Mouse (Mus musculus): ENCODE data around the gene G6pc.
"Not testable (repeated sequence)": the region's sequence is repeated elsewhere in the genome, so short reads cannot be mapped to it uniquely, and the experiment has no call there.

The G6pc gene

GRCm38 (mm10) chr11:101355916-101356315 lies 11.4 kb upstream of the G6pc start:
- DNase-seq (ENCODE audit: low spot score in 2 of 2) = no peak

GRCm38 (mm10) chr11:101357505-101358182 lies 9.7 kb upstream of the G6pc start:
- DNase-seq (ENCODE audit: low spot score in 2 of 2) = no peak

- no peak for DNase-seq (ENCODE audit: low spot score in 2 of 2)
Measured at GRCm38 (mm10) chr11:101359776-101360175, 7.6 kb upstream of the G6pc start.

DNA sequence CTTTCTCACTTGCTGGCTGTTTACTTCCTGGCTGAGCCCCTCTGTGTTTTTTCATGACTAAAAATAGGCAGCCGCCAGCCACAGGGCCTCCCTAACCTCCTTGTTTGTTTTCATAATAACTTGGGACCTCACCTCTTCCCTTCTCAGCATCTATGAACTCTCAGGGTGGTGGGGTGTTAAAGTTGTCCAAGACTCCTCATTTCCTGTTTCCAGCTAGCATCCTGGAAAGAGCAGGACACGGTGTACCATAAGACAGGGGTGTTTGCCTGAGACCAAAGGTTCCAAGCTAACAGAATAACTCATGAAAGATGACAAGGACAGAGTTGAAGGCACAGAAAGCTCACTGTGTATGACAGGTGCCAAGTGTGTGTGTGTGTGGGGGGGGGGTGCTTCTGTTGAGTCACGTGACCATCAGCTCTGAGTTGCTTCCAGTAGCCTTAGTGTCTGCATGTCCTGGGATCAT lies 6.7 kb upstream of the G6pc start:
- DNase-seq (ENCODE audit: low spot score in 2 of 2) = no peak

DNA sequence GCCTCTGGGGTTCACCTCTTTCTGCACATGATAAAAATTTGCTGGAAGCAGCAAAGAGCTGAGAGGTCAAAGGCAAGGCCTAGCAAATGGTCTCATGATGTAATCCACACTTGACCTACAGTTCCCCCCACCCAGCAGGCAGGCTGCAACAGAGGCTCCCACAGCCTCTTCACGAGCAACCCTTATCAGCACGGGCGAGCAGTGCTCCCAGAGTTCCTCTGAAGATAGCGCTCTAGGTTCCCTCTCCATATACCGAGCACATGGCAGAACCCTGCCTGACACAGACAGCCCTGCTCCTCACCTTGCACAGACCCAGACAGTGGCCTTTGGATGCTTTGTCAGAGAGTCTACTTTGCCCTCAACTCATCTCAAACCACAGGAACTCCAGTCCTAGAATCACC lies 2.8 kb upstream of the G6pc start:
- DNase-seq (ENCODE audit: low spot score in 2 of 2) = no peak

- DNase-seq (ENCODE audit: low spot score in 2 of 2) = no peak
Measured at GRCm38 (mm10) chr11:101370141-101370540, 2.8 kb downstream of the G6pc start.

DNA sequence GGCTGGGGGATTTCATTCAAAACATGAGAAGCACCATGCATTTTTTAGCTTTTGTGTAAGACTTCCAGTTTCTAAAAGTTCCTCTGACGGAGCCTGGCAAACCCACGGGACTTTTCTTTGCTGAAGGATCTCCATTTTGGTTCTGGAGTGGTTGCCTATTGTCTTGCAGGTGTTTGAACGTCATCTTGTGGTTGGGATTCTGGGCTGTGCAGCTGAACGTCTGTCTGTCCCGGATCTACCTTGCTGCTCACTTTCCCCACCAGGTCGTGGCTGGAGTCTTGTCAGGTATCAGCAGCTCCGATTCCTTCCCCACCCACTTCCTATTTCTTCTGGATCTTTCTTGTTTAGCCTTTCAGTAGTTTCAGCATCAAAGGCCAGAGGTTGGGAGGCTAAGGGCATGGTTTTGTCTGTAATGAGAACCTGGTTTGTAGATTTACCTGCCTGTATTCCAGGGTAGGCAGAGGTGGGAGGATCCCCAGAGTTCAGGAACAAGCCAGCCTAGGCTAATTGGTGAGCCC lies 7.1 kb downstream of the G6pc start:
- DNase-seq (ENCODE audit: low spot score in 2 of 2) = no peak

GRCm38 (mm10) chr11:101378196-101378595 lies 10.8 kb downstream of the G6pc start:
- not testable (repeated sequence) for DNase-seq (ENCODE audit: low spot score in 2 of 2)

DNA sequence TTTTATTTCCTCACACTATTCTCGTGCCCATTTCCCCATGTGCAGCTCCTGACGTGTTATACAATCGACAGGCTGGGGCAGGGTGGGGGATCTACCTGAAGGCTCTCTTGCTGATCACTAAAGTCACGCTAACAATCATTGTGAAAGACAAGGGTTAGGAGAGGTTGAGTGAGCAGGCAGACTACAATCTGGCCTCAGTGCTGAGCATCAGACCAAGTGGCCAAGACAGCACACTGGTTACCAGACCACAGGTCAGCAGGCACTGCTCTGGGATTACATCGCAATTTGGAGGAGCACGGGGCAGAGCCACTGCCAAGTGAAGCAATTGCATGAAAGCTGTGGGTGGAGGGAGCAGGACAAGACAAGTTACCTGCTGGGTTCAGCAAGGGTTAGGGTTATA lies 11.6 kb downstream of the G6pc start:
- no peak for DNase-seq (ENCODE audit: low spot score in 2 of 2)

DNA sequence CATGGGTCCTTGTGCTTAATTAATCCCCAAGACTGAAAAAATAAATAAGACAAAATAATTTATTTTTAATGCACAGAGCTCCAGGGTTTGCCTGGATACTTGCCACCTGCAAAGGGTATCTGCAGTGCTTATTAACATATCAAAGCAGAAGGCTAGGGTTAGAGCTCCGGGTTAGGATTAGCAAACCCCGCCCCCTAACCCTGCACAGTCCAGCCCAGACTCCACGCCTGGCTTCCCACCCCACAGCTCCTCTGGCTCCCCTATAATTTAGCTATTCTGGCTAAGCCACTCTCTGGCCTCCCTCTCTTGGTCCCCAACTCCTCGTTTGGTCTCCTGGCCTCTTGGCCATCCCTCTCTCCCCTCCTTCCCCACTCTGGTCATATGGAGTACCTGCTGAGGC lies 14.5 kb downstream of the G6pc start:
- DNase-seq (ENCODE audit: low spot score in 2 of 2) = no peak

- DNase-seq (ENCODE audit: low spot score in 2 of 2) = peak; percentile 17 to 72
Measured at GRCm38 (mm10) chr11:101395110-101395509, 27.7 kb downstream of the G6pc start.

- DNase-seq (ENCODE audit: low spot score in 2 of 2) = no peak
Measured at GRCm38 (mm10) chr11:101415306-101415705, 47.9 kb downstream of the G6pc start.

DNA sequence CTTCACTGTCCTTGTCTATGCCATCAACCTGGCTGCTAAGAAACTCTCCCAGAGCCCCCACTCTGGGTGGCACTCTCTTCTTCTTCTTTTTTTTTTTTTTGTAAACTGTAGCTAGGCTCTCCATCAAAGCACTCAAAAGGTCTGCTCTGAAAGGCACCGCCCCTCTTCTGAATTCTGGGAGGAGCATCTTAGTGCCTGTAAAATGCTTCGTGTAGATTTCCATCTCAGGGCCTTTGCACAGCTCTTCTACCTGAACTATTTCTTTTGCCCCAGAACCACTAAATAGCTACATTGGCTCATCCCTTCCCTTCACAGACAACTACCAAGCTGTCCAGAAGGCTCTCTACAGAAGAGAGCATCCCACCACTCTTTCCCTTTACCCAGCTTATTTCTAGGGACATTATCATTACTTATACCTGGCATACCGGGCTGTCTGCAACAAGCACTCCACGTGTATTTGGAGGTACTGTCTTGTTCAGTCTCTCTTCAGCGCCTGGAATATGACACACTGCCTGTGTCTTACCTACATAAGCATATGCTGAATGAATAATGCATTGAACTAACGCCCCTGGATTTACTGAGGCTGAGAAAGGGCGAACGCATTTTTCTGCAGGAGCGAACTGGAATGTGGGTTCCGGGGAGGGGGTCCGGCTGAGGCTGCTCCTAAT lies 49.2 kb downstream of the G6pc start:
- peak in 1 of 2 experiments; percentile 33 for DNase-seq (ENCODE audit: low spot score in 2 of 2)

- DNase-seq (ENCODE audit: low spot score in 2 of 2) = peak; percentile 90 to 93
Measured at GRCm38 (mm10) chr11:101417101-101417855, 49.9 kb downstream of the G6pc start, which contains the start of gene Aarsd1. Gene Aarsd1 (minus strand): TSS chr11:101417615.

DNA sequence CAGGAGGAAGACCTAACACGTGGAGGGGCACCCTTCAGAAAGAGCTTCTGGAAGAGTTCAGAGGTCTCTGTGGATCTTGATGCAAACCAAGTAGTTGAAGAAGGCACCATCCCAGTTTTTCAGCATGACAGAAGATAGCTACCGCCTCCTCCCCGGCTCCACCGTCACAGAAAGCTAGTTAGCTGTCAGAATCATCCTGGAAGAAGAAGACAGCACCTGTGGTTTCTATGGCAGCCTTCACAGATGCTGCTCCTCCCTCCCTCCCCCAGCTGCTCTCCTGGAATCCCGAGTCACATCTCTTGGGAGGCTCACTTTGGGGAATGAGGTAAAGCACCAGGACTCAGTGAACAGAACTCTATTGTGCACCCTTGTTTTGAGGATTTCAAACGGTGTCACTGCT lies 51.6 kb downstream of the G6pc start:
- DNase-seq (ENCODE audit: low spot score in 2 of 2) = no peak

- peak in 1 of 2 experiments; percentile 26 for DNase-seq (ENCODE audit: low spot score in 2 of 2)
Measured at GRCm38 (mm10) chr11:101419610-101420009, 52.2 kb downstream of the G6pc start.

DNA sequence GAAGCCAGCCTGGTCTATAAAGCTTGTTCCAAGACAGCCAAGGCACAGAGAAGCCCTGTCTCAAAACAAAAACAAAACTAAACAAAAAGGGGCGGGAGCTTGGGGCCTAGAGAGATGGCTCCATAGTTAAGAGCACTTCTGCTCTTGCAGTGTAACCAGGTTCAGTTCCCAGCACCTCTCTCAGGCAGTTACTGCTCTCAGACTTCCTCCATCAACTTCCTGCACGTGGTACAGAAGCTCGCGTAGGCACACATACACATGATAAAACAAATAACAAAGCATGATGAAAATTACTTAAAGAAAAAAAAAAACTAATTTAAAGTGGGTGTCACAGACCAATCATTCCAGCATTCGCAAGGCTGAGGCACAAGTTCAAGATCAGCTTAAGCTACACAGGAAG lies 52.8 kb downstream of the G6pc start:
- no peak for DNase-seq (ENCODE audit: low spot score in 2 of 2)

GRCm38 (mm10) chr11:101424105-101424851 lies 56.9 kb downstream of the G6pc start, which contains the start of gene Gm27029:
Gene Gm27029 (minus strand): TSS chr11:101424796.
- no peak for DNase-seq (ENCODE audit: low spot score in 2 of 2)

DNA sequence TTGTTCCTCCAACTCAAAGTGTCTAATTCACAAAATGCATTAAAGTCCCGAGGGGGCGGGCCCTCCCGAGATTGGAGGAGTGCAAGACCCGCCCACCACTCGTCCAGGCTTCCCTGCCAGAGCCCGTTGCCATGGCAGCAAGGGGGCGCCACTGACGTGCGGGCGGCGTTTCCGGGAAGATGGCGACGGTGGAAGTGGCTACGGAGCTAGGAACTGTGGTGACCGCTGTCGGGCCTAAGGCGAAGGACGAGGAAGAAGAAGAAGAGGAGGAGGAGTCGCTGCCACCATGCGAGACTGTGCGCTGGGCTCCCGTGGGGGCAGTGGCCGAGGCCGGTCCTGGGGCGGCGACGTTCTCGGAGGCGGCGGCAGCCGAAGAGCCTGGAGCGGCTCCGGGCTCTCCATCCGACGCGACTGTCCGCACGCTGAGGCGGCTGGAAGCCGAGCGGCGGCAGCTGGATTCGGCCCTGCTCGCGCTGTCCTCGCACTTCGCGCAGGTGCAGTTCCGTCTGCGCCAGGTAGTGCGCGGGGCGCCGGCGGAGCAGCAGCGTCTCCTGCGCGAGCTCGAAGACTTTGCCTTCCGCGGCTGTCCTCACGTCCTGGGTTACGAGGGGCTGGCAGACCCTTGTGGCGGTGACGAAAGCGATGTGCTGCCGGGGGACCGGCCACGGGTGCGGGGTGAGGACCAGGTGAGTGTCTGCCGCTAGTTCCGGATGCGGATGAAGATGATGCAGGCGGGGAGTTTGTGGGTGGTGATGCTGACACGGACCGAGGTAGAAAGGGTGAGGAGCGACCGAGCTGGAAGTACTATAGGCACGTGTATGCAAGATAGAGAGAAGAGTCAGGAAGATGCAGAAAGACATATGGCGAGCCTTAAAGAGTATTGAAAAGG lies 57.8 kb downstream of the G6pc start, which contains the start of the genes Rundc1 and Ptges3l:
TSS of gene Rundc1 (plus strand) at position 161 of the 889 bp plus-strand sequence.
TSS of gene Ptges3l (minus strand) at position 409 of the 889 bp plus-strand sequence.
- peak; percentile 94 to 99 for DNase-seq (ENCODE audit: low spot score in 2 of 2)

GRCm38 (mm10) chr11:101426165-101426564 lies 58.8 kb downstream of the G6pc start:
- no peak for DNase-seq (ENCODE audit: low spot score in 2 of 2)
